Mouse (Mus musculus): ENCODE measurements around the gene Gm8677. TPM values are rescaled to one million over a fixed set of nuclear protein-coding genes. Genes with fewer than 3 reads are reported as not detected.
"Not testable (repeated sequence)": the region's sequence is repeated elsewhere in the genome, so short reads cannot be mapped to it uniquely, and the experiment has no call there.

Gene Gm8677
- polyA plus RNA-seq (2012; rRNA removed) = not detected in 2 replicates

DNA sequence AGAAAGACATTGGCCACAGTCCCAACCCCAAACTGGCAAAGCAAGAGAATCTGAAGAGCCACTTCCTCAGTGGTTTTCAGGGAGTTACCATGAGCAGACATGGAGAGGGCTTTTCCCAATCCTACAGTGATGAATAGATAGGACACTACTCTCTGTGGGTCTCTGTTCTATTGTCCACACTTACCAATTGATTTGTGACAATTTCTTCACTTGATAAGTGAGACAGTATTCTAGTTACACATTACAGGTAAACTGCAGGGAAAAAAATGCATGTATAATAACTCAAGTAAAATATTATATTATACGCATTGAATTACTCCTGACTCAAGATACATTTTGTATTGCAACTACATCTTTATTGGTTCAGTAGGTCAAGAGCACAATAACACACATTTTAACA, at the start of gene Gm8677:
Gene Gm8677 (minus strand): TSS at position 101 of the 400 bp plus-strand sequence.
- not testable (repeated sequence) for H3K4me3 ChIP-seq (replicated peaks; ENCODE audit: insufficient read depth, low read depth, low read length); H3K4me1 ChIP-seq (ENCODE audit: control insufficient read depth, insufficient read depth, low read length); H3K27ac ChIP-seq (ENCODE audit: insufficient read depth, low read length); DNase-seq; H3K27me3 ChIP-seq (ENCODE audit: control insufficient read depth, insufficient read depth, low read length)
- no CpG with 5 or more reads among the region's 1 CpGs for WGBS

DNA sequence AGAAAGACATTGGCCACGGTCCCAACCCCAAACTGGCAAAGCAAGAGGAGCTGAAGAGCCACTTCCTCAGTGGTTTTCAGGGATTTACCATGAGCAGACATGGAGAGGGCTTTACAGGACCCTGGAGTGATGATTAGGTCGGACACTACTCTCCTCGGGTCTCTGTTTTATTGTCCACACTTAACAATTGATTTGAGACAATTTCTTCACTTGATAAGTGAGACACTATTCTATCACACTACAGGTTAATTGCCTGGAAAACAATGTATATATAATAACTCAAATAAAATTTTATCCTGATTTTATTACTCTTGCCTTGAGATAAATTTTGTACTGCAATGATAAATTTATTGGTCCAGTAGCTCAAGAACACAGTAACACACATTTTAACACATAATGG, 30.6 kb upstream of the Gm8677 start, which contains the start of gene Gm4201:
Gene Gm4201 (minus strand): TSS at position 101 of the 400 bp plus-strand sequence.
- not testable (repeated sequence) for H3K27me3 ChIP-seq (ENCODE audit: control insufficient read depth, insufficient read depth, low read length); H3K4me1 ChIP-seq (ENCODE audit: control insufficient read depth, insufficient read depth, low read length); DNase-seq; H3K27ac ChIP-seq (ENCODE audit: insufficient read depth, low read length); H3K4me3 ChIP-seq (replicated peaks; ENCODE audit: insufficient read depth, low read depth, low read length)
- WGBS = no CpG with 5 or more reads among the region's 3 CpGs

DNA sequence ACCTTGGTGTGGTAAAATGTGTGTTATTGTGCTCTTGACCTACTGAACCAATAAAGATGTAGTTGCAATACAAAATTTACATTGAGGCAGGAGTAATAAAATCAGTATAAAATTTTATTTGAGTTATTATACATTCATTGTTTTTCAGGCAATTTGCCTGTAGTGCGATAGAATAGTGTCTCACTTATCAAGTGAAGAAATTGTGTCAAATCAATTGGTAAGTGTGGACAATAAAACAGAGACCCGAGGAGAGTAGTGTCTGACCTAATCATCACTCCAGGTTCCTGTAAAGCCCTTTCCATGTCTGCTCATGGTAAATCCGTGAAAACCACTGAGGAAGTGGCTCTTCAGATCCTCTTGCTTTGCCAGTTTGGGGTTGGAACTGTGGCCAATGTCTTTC, 12.0 kb downstream of the Gm8677 start, which contains the start of gene Vmn1r152:
Gene Vmn1r152 (plus strand): TSS at position 301 of the 400 bp plus-strand sequence.
- WGBS = no CpG with 5 or more reads among the region's 3 CpGs

DNA sequence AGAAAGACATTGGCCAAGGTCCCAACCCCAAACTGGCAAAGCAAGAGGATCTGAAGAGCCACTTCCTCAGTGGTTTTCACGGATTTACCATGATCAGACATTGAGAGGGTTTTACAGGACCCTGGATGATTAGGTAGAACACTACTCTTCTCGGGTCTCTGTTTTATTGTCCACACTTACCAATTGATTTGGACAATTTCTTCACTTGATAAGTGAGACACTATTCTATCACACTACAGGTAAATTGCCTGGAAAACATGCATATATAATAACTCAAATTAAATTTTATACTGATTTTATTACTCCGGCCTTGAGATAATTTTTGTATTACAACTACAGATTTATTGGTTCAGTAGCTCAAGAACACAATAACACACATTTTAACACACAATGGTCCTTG, 35.1 kb downstream of the Gm8677 start, which contains the start of gene Vmn1r151:
Gene Vmn1r151 (minus strand): TSS at position 101 of the 400 bp plus-strand sequence.
- 7% methylated on average over 2 of the region's 3 CpGs for WGBS
- not testable (repeated sequence) for H3K4me3 ChIP-seq (replicated peaks; ENCODE audit: insufficient read depth, low read depth, low read length); DNase-seq

More for the DNA sequence above, 12.0 kb downstream of the Gm8677 start, which contains the start of gene Vmn1r152:
- H3K4me1 ChIP-seq (ENCODE audit: control insufficient read depth, insufficient read depth, low read length); H3K27me3 ChIP-seq (ENCODE audit: control insufficient read depth, insufficient read depth, low read length); H3K27ac ChIP-seq (ENCODE audit: insufficient read depth, low read length); H3K4me3 ChIP-seq (replicated peaks; ENCODE audit: insufficient read depth, low read depth, low read length); DNase-seq: not testable (repeated sequence)

More for the DNA sequence above, 35.1 kb downstream of the Gm8677 start, which contains the start of gene Vmn1r151:
- not testable (repeated sequence) for H3K27ac ChIP-seq (ENCODE audit: insufficient read depth, low read length); H3K27me3 ChIP-seq (ENCODE audit: control insufficient read depth, insufficient read depth, low read length); H3K4me1 ChIP-seq (ENCODE audit: control insufficient read depth, insufficient read depth, low read length)

Other genes starting within 250 kb of the Gm8677 start
- gene Gm4187, start 205.2 kb downstream of the Gm8677 start, polyA plus RNA-seq (2012; rRNA removed) = not detected in 2 replicates
- gene Gm8660, start 163.8 kb downstream of the Gm8677 start, polyA plus RNA-seq (2012; rRNA removed) = not detected in 2 replicates
- gene Vmn1r148, start 121.3 kb downstream of the Gm8677 start, polyA plus RNA-seq (2012; rRNA removed) = not detected in 2 replicates
- not detected in 2 replicates for gene Vmn1r149, start 96.7 kb downstream of the Gm8677 start, polyA plus RNA-seq (2012; rRNA removed)
- gene Gm10665, start 70.8 kb downstream of the Gm8677 start, polyA plus RNA-seq (2012; rRNA removed) = not detected in 2 replicates
- gene Vmn1r151, start 35.2 kb downstream of the Gm8677 start, polyA plus RNA-seq (2012; rRNA removed) = not detected in 2 replicates
- not detected in 2 replicates for gene Vmn1r152, start 11.9 kb downstream of the Gm8677 start, polyA plus RNA-seq (2012; rRNA removed)
- gene Gm4201, start 30.5 kb upstream of the Gm8677 start, polyA plus RNA-seq (2012; rRNA removed) = not detected in 2 replicates
- gene Gm4565, start 53.2 kb upstream of the Gm8677 start, polyA plus RNA-seq (2012; rRNA removed) = not detected in 2 replicates
- not detected in 2 replicates for gene Vmn1r155, start 123.1 kb upstream of the Gm8677 start, polyA plus RNA-seq (2012; rRNA removed)
- not detected in 2 replicates for gene Gm8693, start 157.4 kb upstream of the Gm8677 start, polyA plus RNA-seq (2012; rRNA removed)
- not detected in 2 replicates for gene Gm4567, start 184.8 kb upstream of the Gm8677 start, polyA plus RNA-seq (2012; rRNA removed)
- gene Vmn1r157, start 226.8 kb upstream of the Gm8677 start, polyA plus RNA-seq (2012; rRNA removed) = not detected in 2 replicates

All from cerebellum, adult 2 months (tissue).